Mouse (Mus musculus) liver, embryonic 18 days (tissue): Measurements from ENCODE around the gene Serinc4. TPM values are rescaled to one million over a fixed set of nuclear protein-coding genes. Genes with fewer than 3 reads are reported as not detected.

Experiments
- polyA plus RNA-seq: library from polyadenylated mRNA; depleted of rRNA; stranded (reverse); fragments of >200 nt; gene quantifications from 2 replicates; pipeline ENCODE4 v1.2.3, GENCODE M21; 2012; rRNA removed

The Serinc4 gene
- 0.06 and 0.16 TPM in 2 replicates for polyA plus RNA-seq

GRCm38 (mm10) chr2:121456692-121457642 lies at the start of gene Serinc4:
TSS of gene Serinc4 (minus strand) at chr2:121456781.

GRCm38 (mm10) chr2:121473301-121474179 lies 17.0 kb upstream of the Serinc4 start, which contains the start of gene Mfap1b:
TSS of gene Mfap1b (minus strand) at chr2:121474067.

GRCm38 (mm10) chr2:121452990-121453389 lies 3.6 kb downstream of the Serinc4 start, which contains the start of gene Hypk:
TSS of gene Hypk (plus strand) at chr2:121453290.

GRCm38 (mm10) chr2:121448739-121449535 lies 7.6 kb downstream of the Serinc4 start, which contains the start of gene Serf2:
TSS of gene Serf2 (plus strand) at chr2:121449195.

GRCm38 (mm10) chr2:121444178-121444577 lies 12.4 kb downstream of the Serinc4 start, which contains the start of gene Ell3:
TSS of gene Ell3 (minus strand) at chr2:121444278.

GRCm38 (mm10) chr2:121413387-121414042 lies 43.1 kb downstream of the Serinc4 start, which contains the start of the genes Pdia3 and Catsper2:
TSS of gene Pdia3 (plus strand) at chr2:121413775.
TSS of gene Catsper2 (minus strand) at chr2:121413792.

Other genes with a start within 250 kb of the Serinc4 start
- 14.3 and 18.7 TPM in 2 replicates for gene Trp53bp1, start 185.4 kb downstream of the Serinc4 start, polyA plus RNA-seq
- gene Map1a, start 167.2 kb downstream of the Serinc4 start, polyA plus RNA-seq, result 0.03 and 0.12 TPM in 2 replicates
- gene Ppip5k1, start 101.4 kb downstream of the Serinc4 start, polyA plus RNA-seq, result 2.9 and 3.3 TPM in 2 replicates
- gene Ckmt1, start 99.1 kb downstream of the Serinc4 start, polyA plus RNA-seq, result 0.32 and 1.6 TPM in 2 replicates
- not detected in 2 replicates for gene Strc, start 69.6 kb downstream of the Serinc4 start, polyA plus RNA-seq
- 154 and 162 TPM in 2 replicates for gene Pdia3, start 43.0 kb downstream of the Serinc4 start, polyA plus RNA-seq
- 0.89 and 1.0 TPM in 2 replicates for gene Catsper2, start 43.0 kb downstream of the Serinc4 start, polyA plus RNA-seq
- gene Ell3, start 12.5 kb downstream of the Serinc4 start, polyA plus RNA-seq, result 2.2 and 2.7 TPM in 2 replicates
- gene Serf2, start 7.6 kb downstream of the Serinc4 start, polyA plus RNA-seq, result 326 and 594 TPM in 2 replicates
- gene Hypk, start 3.5 kb downstream of the Serinc4 start, polyA plus RNA-seq, result 17.5 and 21.9 TPM in 2 replicates
- gene Mfap1b, start 17.3 kb upstream of the Serinc4 start, polyA plus RNA-seq, result 6.6 and 7.5 TPM in 2 replicates
- gene Mfap1a, start 49.9 kb upstream of the Serinc4 start, polyA plus RNA-seq, result 4.9 and 5.0 TPM in 2 replicates
- gene Wdr76, start 49.9 kb upstream of the Serinc4 start, polyA plus RNA-seq, result 5.6 and 5.7 TPM in 2 replicates